In genomic region chr4:152332952-152333351, GRCm38 (mm10) we compare ENCODE assay signal across 9 mouse cellular contexts. TPM values are rescaled to one million over a fixed set of nuclear protein-coding genes. Genes with fewer than 3 reads are reported as not detected.
A peak's percentile ranks its signal among the peaks of the same experiment; 100 is the strongest.
DNase-seq lines count a peak whose midpoint lies in the region; ATAC-seq and TF ChIP-seq lines count a peak whose summit lies in the region.
"Had no signal": no experiment of that assay in that cellular context is flagged by ENCODE, and none has a peak within 500 bp of the region (broad histone marks: within the 10 kb centered on the region; RNA-seq: fewer than 3 reads in every experiment).

No protein-coding gene starts in this region.

- H3K27ac ChIP-seq in layer of hippocampus, adult 2 months = no peak overlapping the region
- H3K27ac ChIP-seq in bone marrow macrophage, adult 2 months (ENCODE audit: insufficient read depth, low read depth, low read length) = no peak overlapping the region
- H3K27ac ChIP-seq in gastrocnemius, adult 2 months = no peak overlapping the region
- no peak overlapping the region for H3K27ac ChIP-seq in intestine, embryonic 14.5 days (ENCODE audit: low read depth)
- H3K27ac ChIP-seq in liver, embryonic 13.5 days = no peak overlapping the region
- no peak overlapping the region for H3K27ac ChIP-seq in thymus, adult 2 months (ENCODE audit: control insufficient read depth, insufficient read depth, low read length)
- H3K27ac ChIP-seq: limb, embryonic 15.5 days had no signal

- H3K36me3 ChIP-seq in intestine, embryonic 14.5 days (ENCODE audit: control insufficient read depth, insufficient read depth, low read length) = peaks cover 71% of the 10 kb centered on the region
- H3K36me3 ChIP-seq in liver, embryonic 13.5 days = peaks cover 78% of the 10 kb centered on the region
- peaks cover 37% of the 10 kb centered on the region for H3K36me3 ChIP-seq in thymus, adult 2 months (ENCODE audit: control insufficient read depth, insufficient read depth, low read length)

- 29% methylated on average over 2 of the region's 2 CpGs for WGBS in intestine, embryonic 14.5 days
- 32% methylated on average over 2 of the region's 2 CpGs for WGBS in liver, embryonic 13.5 days (ENCODE audit: insufficient replicate concordance)
- 34% methylated on average over 2 of the region's 2 CpGs for WGBS in thymus, adult 2 months

- DNase-seq in layer of hippocampus, adult 2 months (ENCODE audit: low spot score in 2 of 2) = peak in 1 of 2 experiments; percentile 78
- DNase-seq in layer of hippocampus, adult 9-10 months (ENCODE audit: low spot score) = no peak
- peak; percentile 73 for DNase-seq in gastrocnemius, adult 2 months
- DNase-seq in intestine, embryonic 14.5 days (ENCODE audit: low spot score) = peak; percentile 89
- DNase-seq in liver, embryonic 13.5 days = peak; percentile 36
- DNase-seq in neural tube, embryonic 10.5 days (ENCODE audit: extremely low spot score, low spot score) = peak; percentile 67
- DNase-seq in thymus, adult 2 months = peak; percentile 73

- H3K9me3 ChIP-seq in intestine, embryonic 14.5 days (ENCODE audit: control insufficient read depth, low read length) = 0 out of 2 replicates have a peak, but pooled peaks cover 2% of the 10 kb centered on the region
- H3K9me3 ChIP-seq in liver, embryonic 13.5 days (replicated peaks) = no peaks in the 10 kb centered on the region
- H3K9me3 ChIP-seq: limb, embryonic 15.5 days had no signal

- TF ChIP-seq POLR2A in bone marrow macrophage, adult 2 months (IDR thresholded peaks at IDR 0.05; ENCODE audit: borderline replicate concordance, low read depth, low read length) = no peak
- no peak for TF ChIP-seq POLR2A in thymus, adult 2 months (IDR thresholded peaks at IDR 0.05; ENCODE audit: control insufficient read depth, extremely low read depth, insufficient read depth, low read length, poor library complexity)

- H3K4me3 ChIP-seq in layer of hippocampus, adult 2 months = no peak overlapping the region
- no peak overlapping the region for H3K4me3 ChIP-seq in bone marrow macrophage, adult 2 months (ENCODE audit: insufficient read depth, low read length)
- H3K4me3 ChIP-seq in gastrocnemius, adult 2 months = no peak overlapping the region
- no peak overlapping the region for H3K4me3 ChIP-seq in intestine, embryonic 14.5 days (ENCODE audit: low read depth, low read length)
- H3K4me3 ChIP-seq in liver, embryonic 13.5 days (replicated peaks) = no peak overlapping the region
- no peak overlapping the region for H3K4me3 ChIP-seq in thymus, adult 2 months (ENCODE audit: control insufficient read depth, insufficient read depth, low read length)
- H3K4me3 ChIP-seq: limb, embryonic 15.5 days had no signal

- peak; percentile 33; the same call in 1 of the 2 replicates for ATAC-seq in intestine, embryonic 14.5 days (replicated peaks; ENCODE audit: low FRiP score, low TSS enrichment, low read depth)
- peak; percentile 49 for ATAC-seq in liver, embryonic 13.5 days (ENCODE audit: low read depth)

- H3K4me1 ChIP-seq in bone marrow macrophage, adult 2 months (ENCODE audit: control insufficient read depth, insufficient read depth, low read length) = no peaks in the 10 kb centered on the region
- H3K4me1 ChIP-seq in intestine, embryonic 14.5 days (replicated peaks; ENCODE audit: control insufficient read depth, insufficient read depth, low read length) = no peaks in the 10 kb centered on the region
- peaks cover 14% of the 10 kb centered on the region for H3K4me1 ChIP-seq in liver, embryonic 13.5 days (replicated peaks)
- no peaks in the 10 kb centered on the region for H3K4me1 ChIP-seq in thymus, adult 2 months (replicated peaks; ENCODE audit: control insufficient read depth, insufficient read depth, low read length)

- H3K9ac ChIP-seq in intestine, embryonic 14.5 days (ENCODE audit: low read length) = no peak overlapping the region
- H3K9ac ChIP-seq in liver, embryonic 13.5 days = no peak overlapping the region
- H3K9ac ChIP-seq: limb, embryonic 15.5 days had no signal

- intact Hi-C loops in gastrocnemius, adult 2 months (cut with DNase I) = loop anchor here (2.0 kb wide), 1 partner anchor 102 kb away; no protein-coding TSS in a partner anchor

- H3K4me2 ChIP-seq in intestine, embryonic 14.5 days (ENCODE audit: low read length) = no peak overlapping the region
- H3K4me2 ChIP-seq in liver, embryonic 13.5 days = no peak overlapping the region
- H3K4me2 ChIP-seq: limb, embryonic 15.5 days had no signal

- peaks cover 16% of the 10 kb centered on the region for H3K27me3 ChIP-seq in intestine, embryonic 14.5 days (replicated peaks; ENCODE audit: control insufficient read depth, insufficient read depth, low read length)
- peaks cover 21% of the 10 kb centered on the region for H3K27me3 ChIP-seq in liver, embryonic 13.5 days
- H3K27me3 ChIP-seq in thymus, adult 2 months (ENCODE audit: control insufficient read depth, insufficient read depth, low read length) = no peaks in the 10 kb centered on the region

- peak; percentile 99 for TF ChIP-seq CTCF in layer of hippocampus, adult 2 months (conservative IDR thresholded peaks at IDR 0.05)
- peak; percentile 88 for TF ChIP-seq CTCF in bone marrow macrophage, adult 2 months (IDR thresholded peaks at IDR 0.05; ENCODE audit: low read depth, low read length)
- peak; percentile 98 for TF ChIP-seq CTCF in gastrocnemius, adult 2 months (IDR thresholded peaks at IDR 0.05)
- peak; percentile 90 for TF ChIP-seq CTCF in thymus, adult 2 months (IDR thresholded peaks at IDR 0.05; ENCODE audit: borderline replicate concordance, control insufficient read depth, extremely low read depth, insufficient read depth, low read length, poor library complexity)

RNA-seq across cellular contexts. Expression of gene Chd5, which starts 5.5 kb away (rescaled TPM):
- 100 to 1,000 TPM; 118 to 121 TPM for total RNA-seq in layer of hippocampus, adult 2 months (2021)
- polyA plus RNA-seq in bone marrow macrophage, adult 2 months (2012; ENCODE audit: insufficient read depth, insufficient read length, missing spikeins) = 0.42 and 0.55 TPM in 2 replicates
- total RNA-seq in gastrocnemius, adult 2 months (2021) = under 1 TPM; 0.08 to 0.20 TPM
- 1.1 and 1.7 TPM in 2 replicates for polyA plus RNA-seq in intestine, embryonic 14.5 days (2014; fragmentation: Nextera tagmentation; extraction: Ambion mirVana)
- polyA plus RNA-seq in liver, embryonic 13.5 days (2015; fragmentation: Nextera tagmentation; extraction: Ambion mirVana) = 0.21 and 0.52 TPM in 2 replicates
- polyA plus RNA-seq in thymus, adult 2 months (2012; rRNA removed) = 0.11 and 0.16 TPM in 2 replicates

RNA-seq across cellular contexts. Expression of gene Rpl22, which starts 7.4 kb away (rescaled TPM):
- total RNA-seq in layer of hippocampus, adult 2 months (2021) = 100 to 1,000 TPM; 186 to 202 TPM
- polyA plus RNA-seq in bone marrow macrophage, adult 2 months (2012; ENCODE audit: insufficient read depth, insufficient read length, missing spikeins) = 958 and 1,114 TPM in 2 replicates
- total RNA-seq in gastrocnemius, adult 2 months (2021) = 100 to 1,000 TPM; 235 to 261 TPM
- polyA plus RNA-seq in intestine, embryonic 14.5 days (2014; fragmentation: Nextera tagmentation; extraction: Ambion mirVana) = 473 and 504 TPM in 2 replicates
- polyA plus RNA-seq in liver, embryonic 13.5 days (2015; fragmentation: Nextera tagmentation; extraction: Ambion mirVana) = 353 and 381 TPM in 2 replicates
- polyA plus RNA-seq in thymus, adult 2 months (2012; rRNA removed) = 43.8 and 60.3 TPM in 2 replicates

RNA-seq across cellular contexts. Expression of gene Rnf207, which starts 14.2 kb away (rescaled TPM):
- total RNA-seq in layer of hippocampus, adult 2 months (2021) = 1 to 10 TPM; 6.5 to 7.7 TPM
- not detected in 2 replicates for polyA plus RNA-seq in bone marrow macrophage, adult 2 months (2012; ENCODE audit: insufficient read depth, insufficient read length, missing spikeins)
- total RNA-seq in gastrocnemius, adult 2 months (2021) = not detected
- polyA plus RNA-seq in intestine, embryonic 14.5 days (2014; fragmentation: Nextera tagmentation; extraction: Ambion mirVana) = 1.7 and 1.8 TPM in 2 replicates
- 0.27 and 0.31 TPM in 2 replicates for polyA plus RNA-seq in liver, embryonic 13.5 days (2015; fragmentation: Nextera tagmentation; extraction: Ambion mirVana)
- 0.57 and 10.2 TPM in 2 replicates for polyA plus RNA-seq in thymus, adult 2 months (2012; rRNA removed)

RNA-seq across cellular contexts. Expression of gene Icmt, which starts 35.9 kb away (rescaled TPM):
- total RNA-seq in layer of hippocampus, adult 2 months (2021) = 10 to 100 TPM; 42.3 to 43.0 TPM
- polyA plus RNA-seq in bone marrow macrophage, adult 2 months (2012; ENCODE audit: insufficient read depth, insufficient read length, missing spikeins) = 14.0 and 19.7 TPM in 2 replicates
- 10 to 100 TPM; 18.1 to 19.3 TPM for total RNA-seq in gastrocnemius, adult 2 months (2021)
- 22.0 and 25.8 TPM in 2 replicates for polyA plus RNA-seq in intestine, embryonic 14.5 days (2014; fragmentation: Nextera tagmentation; extraction: Ambion mirVana)
- polyA plus RNA-seq in liver, embryonic 13.5 days (2015; fragmentation: Nextera tagmentation; extraction: Ambion mirVana) = 7.9 and 8.6 TPM in 2 replicates
- 42.6 and 48.1 TPM in 2 replicates for polyA plus RNA-seq in thymus, adult 2 months (2012; rRNA removed)

RNA-seq across cellular contexts. Expression of gene Hes3, which starts 41.5 kb away (rescaled TPM):
- not detected for total RNA-seq in layer of hippocampus, adult 2 months (2021)
- polyA plus RNA-seq in bone marrow macrophage, adult 2 months (2012; ENCODE audit: insufficient read depth, insufficient read length, missing spikeins) = not detected in 2 replicates
- total RNA-seq in gastrocnemius, adult 2 months (2021) = not detected
- polyA plus RNA-seq in intestine, embryonic 14.5 days (2014; fragmentation: Nextera tagmentation; extraction: Ambion mirVana) = not detected in 2 replicates
- polyA plus RNA-seq in liver, embryonic 13.5 days (2015; fragmentation: Nextera tagmentation; extraction: Ambion mirVana) = not detected in 2 replicates
- 0.19 and 0.28 TPM in 2 replicates for polyA plus RNA-seq in thymus, adult 2 months (2012; rRNA removed)
- polyA plus RNA-seq: limb, embryonic 15.5 days had no signal
